Mouse (Mus musculus): Measurements from ENCODE around the gene Col6a6. TPM values are rescaled to one million over a fixed set of nuclear protein-coding genes. Genes with fewer than 3 reads are reported as not detected.
A peak's percentile ranks its signal among the peaks of the same experiment; 100 is the strongest.

Gene Col6a6
- polyA plus RNA-seq, 1 experiment from 2014 or later: 0.09 TPM

- no peak overlapping the region for H3K9ac ChIP-seq (replicated peaks)
- H3K4me1 ChIP-seq (replicated peaks): peaks cover 7% of the 10 kb centered on the region; the same call in 1 of the 2 replicates
- no peak overlapping the region for H3K4me3 ChIP-seq (replicated peaks)
- H3K36me3 ChIP-seq: no peaks in the 10 kb centered on the region
- H3K27ac ChIP-seq: no peak overlapping the region
- H3K9me3 ChIP-seq: no peaks in the 10 kb centered on the region
- ATAC-seq: no peak
- no peak overlapping the region for H3K4me2 ChIP-seq (replicated peaks)
- no peaks in the 10 kb centered on the region for H3K27me3 ChIP-seq
- 78% methylated on average over 4 of the region's 4 CpGs for WGBS
Measured at GRCm38 (mm10) chr9:105794965-105795364, 33.0 kb downstream of the Col6a6 start.

GRCm38 (mm10) chr9:105791810-105792209 lies 36.1 kb downstream of the Col6a6 start:
- ATAC-seq: no peak
- H3K4me2 ChIP-seq (replicated peaks): no peak overlapping the region
- peaks cover 7% of the 10 kb centered on the region; the same call in 1 of the 2 replicates for H3K4me1 ChIP-seq (replicated peaks)
- H3K9me3 ChIP-seq: no peaks in the 10 kb centered on the region
- WGBS: 88% methylated on average over 5 of the region's 5 CpGs
- no peak overlapping the region for H3K4me3 ChIP-seq (replicated peaks)
- no peak overlapping the region for H3K9ac ChIP-seq (replicated peaks)
- no peak overlapping the region for H3K27ac ChIP-seq
- no peaks in the 10 kb centered on the region for H3K36me3 ChIP-seq
- no peaks in the 10 kb centered on the region for H3K27me3 ChIP-seq

- no peaks in the 10 kb centered on the region for H3K36me3 ChIP-seq
- no peak overlapping the region for H3K27ac ChIP-seq
- no peaks in the 10 kb centered on the region for H3K4me1 ChIP-seq (replicated peaks)
- H3K4me2 ChIP-seq (replicated peaks): no peak overlapping the region
- ATAC-seq: no peak
- 80% methylated on average over 3 of the region's 3 CpGs for WGBS
- no peak overlapping the region for H3K4me3 ChIP-seq (replicated peaks)
- no peak overlapping the region for H3K9ac ChIP-seq (replicated peaks)
- no peaks in the 10 kb centered on the region for H3K27me3 ChIP-seq
- H3K9me3 ChIP-seq: no peaks in the 10 kb centered on the region
Measured at GRCm38 (mm10) chr9:105788203-105788602, 39.8 kb downstream of the Col6a6 start.

- WGBS: 87% methylated on average over 9 of the region's 11 CpGs
- no peak overlapping the region for H3K4me3 ChIP-seq (replicated peaks)
- H3K27me3 ChIP-seq: no peaks in the 10 kb centered on the region
- no peaks in the 10 kb centered on the region for H3K9me3 ChIP-seq
- H3K4me2 ChIP-seq (replicated peaks): no peak overlapping the region
- ATAC-seq: no peak
- no peak overlapping the region for H3K9ac ChIP-seq (replicated peaks)
- H3K27ac ChIP-seq: no peak overlapping the region
- H3K36me3 ChIP-seq: no peaks in the 10 kb centered on the region
- H3K4me1 ChIP-seq (replicated peaks): no peaks in the 10 kb centered on the region
Measured at GRCm38 (mm10) chr9:105787800-105788199, 40.2 kb downstream of the Col6a6 start.

GRCm38 (mm10) chr9:105784026-105784425 lies 43.9 kb downstream of the Col6a6 start:
- Histone ChIP-seq H3K4me2 (replicated peaks) (no peak overlapping the region), H3K4me3 (replicated peaks) (no peak overlapping the region), H3K9ac (replicated peaks) (no peak overlapping the region), H3K4me1 (replicated peaks) (no peaks in the 10 kb centered on the region), H3K27ac (no peak overlapping the region), H3K27me3 (no peaks in the 10 kb centered on the region), H3K9me3 (no peaks in the 10 kb centered on the region), H3K36me3 (no peaks in the 10 kb centered on the region)
- no peak for ATAC-seq
- WGBS: 93% methylated on average over 4 of the region's 4 CpGs

- H3K4me3 ChIP-seq (replicated peaks): no peak overlapping the region
- no peak overlapping the region for H3K4me2 ChIP-seq (replicated peaks)
- no peak for ATAC-seq
- H3K27ac ChIP-seq: no peak overlapping the region
- H3K9me3 ChIP-seq: no peaks in the 10 kb centered on the region
- WGBS: 96% methylated on average over 15 of the region's 15 CpGs
- H3K4me1 ChIP-seq (replicated peaks): no peaks in the 10 kb centered on the region
- H3K27me3 ChIP-seq: no peaks in the 10 kb centered on the region
- no peaks in the 10 kb centered on the region for H3K36me3 ChIP-seq
- no peak overlapping the region for H3K9ac ChIP-seq (replicated peaks)
Measured at GRCm38 (mm10) chr9:105780696-105781095, 47.3 kb downstream of the Col6a6 start.

GRCm38 (mm10) chr9:105778741-105779140 lies 49.2 kb downstream of the Col6a6 start:
- Histone ChIP-seq H3K27ac (no peak overlapping the region), H3K4me1 (replicated peaks) (peaks cover 5% of the 10 kb centered on the region; the same call in 1 of the 2 replicates), H3K9ac (replicated peaks) (no peak overlapping the region), H3K9me3 (no peaks in the 10 kb centered on the region), H3K36me3 (no peaks in the 10 kb centered on the region), H3K27me3 (no peaks in the 10 kb centered on the region), H3K4me3 (replicated peaks) (no peak overlapping the region), H3K4me2 (replicated peaks) (no peak overlapping the region)
- ATAC-seq: no peak
- 89% methylated on average over 6 of the region's 6 CpGs for WGBS

GRCm38 (mm10) chr9:105774878-105775277 lies 53.1 kb downstream of the Col6a6 start:
- no peaks in the 10 kb centered on the region for H3K9me3 ChIP-seq
- no peaks in the 10 kb centered on the region for H3K27me3 ChIP-seq
- H3K4me1 ChIP-seq (replicated peaks): peaks cover 20% of the 10 kb centered on the region; the same call in 1 of the 2 replicates
- no peak overlapping the region for H3K27ac ChIP-seq
- ATAC-seq: no peak
- no peak overlapping the region for H3K4me3 ChIP-seq (replicated peaks)
- no peak overlapping the region for H3K4me2 ChIP-seq (replicated peaks)
- H3K9ac ChIP-seq (replicated peaks): no peak overlapping the region
- WGBS: 76% methylated on average over 7 of the region's 7 CpGs
- H3K36me3 ChIP-seq: no peaks in the 10 kb centered on the region

GRCm38 (mm10) chr9:105774321-105774720 lies 53.6 kb downstream of the Col6a6 start:
- no peaks in the 10 kb centered on the region for H3K36me3 ChIP-seq
- ATAC-seq: no peak
- H3K4me3 ChIP-seq (replicated peaks): no peak overlapping the region
- 0 out of 2 replicates have a peak overlapping the region, but pooled peaks have one; percentile 7 for H3K27ac ChIP-seq
- no peak overlapping the region for H3K9ac ChIP-seq (replicated peaks)
- H3K9me3 ChIP-seq: no peaks in the 10 kb centered on the region
- H3K27me3 ChIP-seq: no peaks in the 10 kb centered on the region
- H3K4me2 ChIP-seq (replicated peaks): no peak overlapping the region
- WGBS: 92% methylated on average over 19 of the region's 19 CpGs
- peaks cover 20% of the 10 kb centered on the region; the same call in 1 of the 2 replicates for H3K4me1 ChIP-seq (replicated peaks)

GRCm38 (mm10) chr9:105771380-105771779 lies 56.6 kb downstream of the Col6a6 start:
- Histone ChIP-seq H3K4me1 (replicated peaks) (peaks cover 20% of the 10 kb centered on the region; the same call in 1 of the 2 replicates), H3K9ac (replicated peaks) (no peak overlapping the region), H3K36me3 (no peaks in the 10 kb centered on the region), H3K27ac (no peak overlapping the region), H3K27me3 (no peaks in the 10 kb centered on the region), H3K9me3 (no peaks in the 10 kb centered on the region), H3K4me2 (replicated peaks) (no peak overlapping the region), H3K4me3 (replicated peaks) (no peak overlapping the region)
- ATAC-seq: no peak
- 87% methylated on average over 3 of the region's 3 CpGs for WGBS

GRCm38 (mm10) chr9:105770690-105771089 lies 57.3 kb downstream of the Col6a6 start:
- H3K4me1 ChIP-seq (replicated peaks): peaks cover 20% of the 10 kb centered on the region; the same call in 1 of the 2 replicates
- H3K27ac ChIP-seq: no peak overlapping the region
- no peaks in the 10 kb centered on the region for H3K9me3 ChIP-seq
- ATAC-seq: no peak
- H3K4me3 ChIP-seq (replicated peaks): no peak overlapping the region
- no peak overlapping the region for H3K9ac ChIP-seq (replicated peaks)
- no peaks in the 10 kb centered on the region for H3K36me3 ChIP-seq
- H3K4me2 ChIP-seq (replicated peaks): no peak overlapping the region
- H3K27me3 ChIP-seq: no peaks in the 10 kb centered on the region
- 57% methylated on average over 7 of the region's 7 CpGs for WGBS

GRCm38 (mm10) chr9:105765891-105766290 lies 62.1 kb downstream of the Col6a6 start:
- Histone ChIP-seq H3K4me3 (replicated peaks) (no peak overlapping the region), H3K9ac (replicated peaks) (no peak overlapping the region), H3K4me2 (replicated peaks) (no peak overlapping the region), H3K36me3 (no peaks in the 10 kb centered on the region), H3K4me1 (replicated peaks) (peaks cover 8% of the 10 kb centered on the region; the same call in 1 of the 2 replicates), H3K27me3 (no peaks in the 10 kb centered on the region), H3K9me3 (no peaks in the 10 kb centered on the region), H3K27ac (no peak overlapping the region)
- 70% methylated on average over 2 of the region's 2 CpGs for WGBS
- no peak for ATAC-seq

GRCm38 (mm10) chr9:105764681-105765080 lies 63.3 kb downstream of the Col6a6 start:
- 88% methylated on average over 5 of the region's 5 CpGs for WGBS
- no peak for ATAC-seq
- H3K27me3 ChIP-seq: no peaks in the 10 kb centered on the region

More at GRCm38 (mm10) chr9:105764681-105765080, 63.3 kb downstream of the Col6a6 start:
- H3K4me3 ChIP-seq (replicated peaks): no peak overlapping the region
- no peak overlapping the region for H3K27ac ChIP-seq
- H3K36me3 ChIP-seq: no peaks in the 10 kb centered on the region
- H3K9ac ChIP-seq (replicated peaks): no peak overlapping the region
- H3K9me3 ChIP-seq: no peaks in the 10 kb centered on the region
- H3K4me2 ChIP-seq (replicated peaks): no peak overlapping the region
- H3K4me1 ChIP-seq (replicated peaks): no peaks in the 10 kb centered on the region
